Mouse (Mus musculus) kidney, postnatal 0 days (tissue): ENCODE results near the gene Trove2. TPM values are rescaled to one million over a fixed set of nuclear protein-coding genes. Genes with fewer than 3 reads are reported as not detected.
"Not testable (repeated sequence)": the region's sequence is repeated elsewhere in the genome, so short reads cannot be mapped to it uniquely, and the experiment has no call there.

ENCODE experiments used
- ATAC-seq: fragments of 200-750 bp; cut with Nextera tagmentation; replicated peaks from 2 replicates; pipeline ENCODE4 v1.8.0; 2017; ENCODE audit warnings: low read depth, moderate number of reproducible peaks, moderate TSS enrichment, moderate library complexity; ENCODE audit not compliant: low FRiP score
- DNase-seq: peaks from one replicate; pipeline ENCODE4 v3.0.0-alpha.2; 2016; ENCODE audit warnings: low spot score
- H3K27ac ChIP-seq: fragments of 300-500 bp; sonication (generic); 2 replicates; pipeline ENCODE4 v1.5.1; 2014; ENCODE audit warnings: mild to moderate bottlenecking
- H3K27me3 ChIP-seq: fragments of 300-500 bp; sonication (generic); 2 replicates; pipeline ENCODE4 v1.6.1; 2014; ENCODE audit warnings: low read length, mixed read lengths; ENCODE audit not compliant: insufficient read depth
- H3K36me3 ChIP-seq: fragments of 300-500 bp; sonication (generic); 2 replicates; pipeline ENCODE4 v1.6.1; 2014; ENCODE audit warnings: low read length, mixed read lengths; ENCODE audit not compliant: insufficient read depth
- H3K4me1 ChIP-seq: fragments of 300-500 bp; sonication (generic); replicated peaks from 2 replicates; pipeline ENCODE4 v1.6.1; 2014; ENCODE audit warnings: antibody characterized with exemption, low read length, mixed read lengths; ENCODE audit not compliant: insufficient read depth
- H3K4me2 ChIP-seq: fragments of 300-500 bp; sonication (generic); 2 replicates; pipeline ENCODE4 v1.6.1; 2014; ENCODE audit warnings: mild to moderate bottlenecking, low read length, moderate library complexity, mixed read lengths
- H3K4me3 ChIP-seq: fragments of 300-500 bp; sonication (generic); replicated peaks from 2 replicates; pipeline ENCODE4 v1.5.1; 2014; ENCODE audit warnings: low read depth, low read length
- H3K9ac ChIP-seq: fragments of 300-500 bp; sonication (generic); 2 replicates; pipeline ENCODE4 v1.6.1; 2014; ENCODE audit warnings: low read depth, low read length
- H3K9me3 ChIP-seq: fragments of 300-500 bp; sonication (generic); replicated peaks from 2 replicates; pipeline ENCODE4 v1.6.1; 2016; ENCODE audit warnings: low read length, inconsistent platforms, mixed read lengths
- CTCF ChIP-seq: IDR thresholded peaks from 2 replicates; pipeline ENCODE4 v1.5.1; 2016; ENCODE audit warnings: antibody characterized with exemption, low read depth, mild to moderate bottlenecking, moderate library complexity
- WGBS: fragments of 180-500 bp; shearing (Covaris S2); extraction: QIAGEN DNeasy Blood & Tissue Kit; methylation state at CpG from one replicate; pipeline ENCODE4 v1.1.7; 2014; 5-methylcytosine and 5-hydroxymethylcytosine counted together
- polyA plus RNA-seq: library from polyadenylated mRNA; unstranded; fragments of >200 nt; fragmentation: Nextera tagmentation; extraction: Ambion mirVana; gene quantifications from 2 replicates; pipeline ENCODE4 v1.2.1, GENCODE M21; 2015

Trove2 gene
- polyA plus RNA-seq, 1 experiment from 2014 or later = 12.4 TPM

GRCm38 (mm10) chr1:143727701-143728445 lies 49.0 kb downstream of the Trove2 start:
- no peak overlapping the region for H3K4me3 ChIP-seq
- H3K27me3 ChIP-seq = no peaks in the 10 kb centered on the region
- H3K9ac ChIP-seq = no peak overlapping the region
- TF ChIP-seq CTCF = no peak
- no peak overlapping the region for H3K27ac ChIP-seq
- no peak for ATAC-seq
- H3K36me3 ChIP-seq = no peaks in the 10 kb centered on the region
- no peak for DNase-seq
- WGBS = 52% methylated on average over 9 of the region's 9 CpGs
- H3K4me1 ChIP-seq = no peaks in the 10 kb centered on the region
- H3K4me2 ChIP-seq = no peak overlapping the region
- no peaks in the 10 kb centered on the region for H3K9me3 ChIP-seq

DNA sequence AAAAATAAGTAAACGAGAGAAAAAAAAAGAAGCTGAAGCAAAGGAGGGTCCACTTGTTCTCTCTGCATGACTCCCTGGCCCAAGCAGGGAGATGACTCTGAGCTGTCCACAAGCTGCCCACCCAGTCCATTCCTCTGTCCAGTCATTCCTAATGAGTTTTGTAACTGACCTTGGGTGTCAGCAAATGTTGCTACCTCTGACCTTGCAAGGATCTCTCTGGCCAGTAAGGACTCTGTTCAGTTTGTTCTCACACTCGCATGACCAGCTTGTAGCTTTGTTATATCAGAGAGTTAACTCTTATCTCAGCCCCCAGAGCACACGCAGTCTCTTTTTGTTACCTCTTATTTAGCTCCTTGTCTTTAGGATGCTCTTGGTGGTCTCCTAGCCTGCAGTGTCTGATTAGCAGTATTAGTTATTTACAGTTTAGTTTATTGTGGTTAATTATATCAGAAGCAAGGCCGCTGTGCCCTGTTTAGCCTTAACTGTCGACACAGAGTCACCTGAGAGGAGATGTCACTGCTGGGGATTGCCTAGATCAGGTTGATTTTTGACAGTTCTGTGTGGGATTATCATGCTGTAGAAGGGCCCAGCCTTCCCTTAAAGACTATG lies 52.3 kb downstream of the Trove2 start:
- DNase-seq = no peak
- H3K9me3 ChIP-seq = no peaks in the 10 kb centered on the region

GRCm38 (mm10) chr1:143716038-143716437 lies 60.8 kb downstream of the Trove2 start, which contains the start of gene Glrx2:
Gene Glrx2, plus strand, starts transcription at chr1:143716338.
- WGBS = no CpG with 5 or more reads among the region's 2 CpGs
- H3K9ac ChIP-seq, H3K4me1 ChIP-seq, H3K27me3 ChIP-seq, H3K36me3 ChIP-seq, H3K4me2 ChIP-seq, ATAC-seq, H3K9me3 ChIP-seq, H3K27ac ChIP-seq, DNase-seq, H3K4me3 ChIP-seq: not testable (repeated sequence)

More for the DNA sequence above, 52.3 kb downstream of the Trove2 start:
- WGBS = 84% methylated on average over 5 of the region's 5 CpGs
- Histone ChIP-seq H3K9ac (no peak overlapping the region), H3K27me3 (no peaks in the 10 kb centered on the region), H3K4me2 (no peak overlapping the region), H3K4me3 (no peak overlapping the region), H3K27ac (no peak overlapping the region), H3K4me1 (no peaks in the 10 kb centered on the region), H3K36me3 (no peaks in the 10 kb centered on the region)
- no peak for TF ChIP-seq CTCF
- no peak for ATAC-seq

DNA sequence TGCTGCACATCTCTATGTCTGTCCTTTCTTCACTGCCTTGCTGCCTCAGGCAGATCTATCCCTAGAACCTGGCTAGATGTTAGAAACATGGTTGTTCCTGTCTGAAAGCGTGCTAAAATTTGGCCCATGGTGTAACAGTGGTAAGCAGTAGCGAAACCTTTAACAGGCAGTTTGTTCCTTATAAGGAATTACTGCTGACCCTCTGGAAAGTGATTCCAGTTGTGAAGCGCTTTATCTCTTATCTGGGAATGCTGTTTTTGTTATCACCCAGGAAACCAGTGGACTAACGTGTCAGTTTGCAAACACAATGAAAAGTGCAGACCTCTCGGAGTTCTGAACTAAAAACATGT lies 66.3 kb downstream of the Trove2 start:
- Histone ChIP-seq H3K36me3 (no peaks in the 10 kb centered on the region), H3K27ac (no peak overlapping the region), H3K4me3 (no peak overlapping the region), H3K9ac (no peak overlapping the region), H3K27me3 (no peaks in the 10 kb centered on the region), H3K9me3 (no peaks in the 10 kb centered on the region), H3K4me1 (no peaks in the 10 kb centered on the region), H3K4me2 (no peak overlapping the region)
- 80% methylated on average over 5 of the region's 5 CpGs for WGBS
- ATAC-seq = no peak
- TF ChIP-seq CTCF = no peak
- DNase-seq = no peak

DNA sequence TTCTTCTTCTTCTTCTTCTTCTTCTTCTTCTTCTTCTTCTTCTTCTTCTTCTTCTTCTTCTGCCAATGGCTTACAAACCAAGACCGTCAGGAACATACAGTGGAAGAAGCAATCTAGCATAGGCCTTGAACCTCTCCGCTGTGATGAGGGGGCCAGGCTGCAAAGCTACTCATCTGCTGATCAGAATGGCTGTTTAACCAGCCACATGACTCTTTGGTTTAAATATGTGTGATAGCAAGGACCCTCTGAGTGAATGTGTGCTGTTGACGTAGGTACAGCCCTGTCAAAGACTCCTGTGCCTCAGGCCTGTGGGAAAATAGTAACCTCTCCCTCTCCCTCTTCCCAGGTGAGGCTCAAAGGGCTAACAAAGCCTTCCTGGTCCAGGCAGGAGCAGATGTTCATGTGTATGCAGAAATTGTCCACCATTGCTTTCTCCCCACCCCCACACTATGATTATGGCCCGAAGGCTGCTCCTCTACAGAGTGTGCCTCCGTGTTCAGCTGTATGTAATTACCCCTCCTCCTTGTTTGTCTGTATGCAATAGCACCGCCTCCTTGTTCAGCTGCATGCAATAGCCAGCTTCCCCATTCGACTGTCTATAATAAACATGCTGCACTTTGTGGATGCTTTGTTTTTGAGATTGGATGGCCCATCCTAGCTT lies 66.8 kb downstream of the Trove2 start:
- TF ChIP-seq CTCF = no peak
- no peak for DNase-seq

GRCm38 (mm10) chr1:143708361-143708760 lies 68.5 kb downstream of the Trove2 start:
- Histone ChIP-seq H3K27ac (no peak overlapping the region), H3K4me1 (no peaks in the 10 kb centered on the region), H3K4me3 (no peak overlapping the region), H3K9me3 (no peaks in the 10 kb centered on the region), H3K36me3 (no peaks in the 10 kb centered on the region), H3K9ac (no peak overlapping the region), H3K27me3 (no peaks in the 10 kb centered on the region), H3K4me2 (no peak overlapping the region)
- ATAC-seq (no peak), DNase-seq (no peak)
- 59% methylated on average over 6 of the region's 6 CpGs for WGBS
- no peak for TF ChIP-seq CTCF

More for the DNA sequence above, 66.8 kb downstream of the Trove2 start:
- WGBS = 72% methylated on average over 7 of the region's 7 CpGs
- no peak overlapping the region for H3K27ac ChIP-seq
- H3K27me3 ChIP-seq = no peaks in the 10 kb centered on the region
- H3K36me3 ChIP-seq = no peaks in the 10 kb centered on the region
- H3K4me1 ChIP-seq = no peaks in the 10 kb centered on the region
- no peak overlapping the region for H3K9ac ChIP-seq
- H3K4me2 ChIP-seq = no peak overlapping the region
- no peaks in the 10 kb centered on the region for H3K9me3 ChIP-seq
- no peak for ATAC-seq
- no peak overlapping the region for H3K4me3 ChIP-seq
